Mouse (Mus musculus): ENCODE results near the gene Thada.

GRCm38 (mm10) chr17:84255841-84256240, 210.2 kb downstream of the Thada start:
- TF ChIP-seq CTCF (IDR thresholded peaks at IDR 0.05; ENCODE audit: low read depth) (no peak), EP300 (optimal IDR thresholded peaks at IDR 0.05) (no peak)

Measured in stomach, postnatal 0 days (tissue).